Mouse (Mus musculus) layer of hippocampus, postnatal 36 days (tissue): ENCODE measurements around the gene Tprkb. TPM values are rescaled to one million over a fixed set of nuclear protein-coding genes. Genes with fewer than 3 reads are reported as not detected.
A peak's percentile ranks its signal among the peaks of the same experiment; 100 is the strongest.
"Not testable (repeated sequence)": the region's sequence is repeated elsewhere in the genome, so short reads cannot be mapped to it uniquely, and the experiment has no call there.

Experiments used
- DNase-seq, 2 experiments: peaks; one replicate each; pipeline ENCODE4 v3.0.0; 2022
- total RNA-seq, 2 experiments: library from RNA; stranded (reverse); gene quantifications; 2 replicates each; pipeline ENCODE4 v1.2.3; 2021

Gene Tprkb
- 10 to 100 TPM; 77.8 to 88.5 TPM for total RNA-seq

DNA sequence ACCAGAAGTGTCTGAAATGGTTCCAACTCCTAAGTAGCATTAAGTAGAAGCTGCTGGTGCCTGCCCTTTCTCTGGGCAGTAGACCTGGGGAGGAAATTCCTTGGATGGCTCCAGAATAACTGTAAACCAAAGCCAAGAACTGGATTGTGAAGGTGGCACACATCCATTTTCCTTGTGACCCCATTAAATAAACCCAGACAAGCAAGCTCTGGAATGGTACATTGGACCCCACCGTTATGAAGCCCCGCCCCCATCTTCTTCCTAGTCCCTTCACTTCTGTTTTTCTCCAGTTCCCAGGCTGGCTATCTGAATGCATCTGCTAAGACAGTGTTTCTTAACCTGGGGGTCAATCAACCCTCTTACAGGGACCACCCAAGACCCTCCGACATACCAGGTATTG is at the start of gene Tprkb:
Gene Tprkb (plus strand): TSS at position 279 of the 400 bp plus-strand sequence.
- DNase-seq: no peak

- DNase-seq: no peak
Observed at GRCm38 (mm10) chr6:85862565-85862964, 49.1 kb upstream of the Tprkb start.

- DNase-seq: no peak
Observed at GRCm38 (mm10) chr6:85863136-85863535, 48.5 kb upstream of the Tprkb start.

DNA sequence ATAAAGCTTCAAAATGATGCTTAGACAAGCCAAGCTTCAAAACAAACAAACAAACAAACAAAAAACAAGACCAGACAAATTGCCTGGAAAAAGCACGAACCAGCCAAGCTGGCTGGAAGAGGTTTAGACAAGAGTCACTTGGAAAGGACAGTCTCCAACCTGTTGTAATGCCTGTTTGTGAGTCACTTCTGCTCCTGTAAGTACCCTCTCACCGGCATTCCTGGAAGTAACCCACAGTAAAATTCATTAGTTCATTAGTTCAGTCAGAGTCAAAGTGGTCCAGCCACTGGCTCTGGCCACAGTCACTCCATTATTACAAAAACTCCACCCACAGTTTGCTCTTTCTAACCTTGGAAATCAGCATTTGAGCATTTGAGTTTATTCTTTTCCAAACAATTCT is 47.8 kb upstream of the Tprkb start:
- no peak for DNase-seq

DNA sequence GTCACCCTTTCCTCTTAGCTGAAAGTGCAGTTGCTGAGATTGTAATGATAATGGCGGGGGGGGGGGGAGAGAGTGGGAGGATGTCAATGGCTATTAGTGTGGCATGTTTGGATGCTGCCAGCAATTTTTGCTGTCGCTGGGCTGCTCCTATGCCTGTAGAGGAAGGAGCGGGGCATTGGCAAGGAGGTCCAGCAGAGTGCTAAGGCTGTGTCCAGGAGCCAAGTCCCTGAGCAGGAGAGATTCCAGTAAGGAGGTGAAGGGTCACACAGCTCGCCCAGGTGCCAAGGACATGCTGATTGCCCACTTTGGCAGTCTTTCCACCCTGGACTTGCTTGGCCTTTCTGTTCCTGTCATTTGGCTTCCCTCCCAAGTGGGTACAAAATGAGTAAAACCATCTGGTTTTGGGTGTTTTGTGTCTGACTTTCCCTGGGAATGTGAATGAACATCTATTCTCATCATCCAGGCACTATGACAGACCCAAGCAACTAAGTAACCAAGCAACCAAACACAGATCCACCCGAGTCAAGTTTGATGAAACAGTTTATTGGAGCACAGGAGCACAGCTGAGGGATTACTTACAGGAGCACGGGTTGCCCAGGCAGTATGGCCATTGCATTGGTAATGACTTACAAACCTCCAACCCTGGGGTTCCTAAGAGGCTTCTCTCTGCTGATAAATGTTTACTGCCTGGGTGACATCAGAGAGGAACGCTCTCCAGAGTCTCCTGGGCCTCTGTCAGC is 46.6 kb upstream of the Tprkb start:
- DNase-seq: peak; percentile 40 to 51

DNA sequence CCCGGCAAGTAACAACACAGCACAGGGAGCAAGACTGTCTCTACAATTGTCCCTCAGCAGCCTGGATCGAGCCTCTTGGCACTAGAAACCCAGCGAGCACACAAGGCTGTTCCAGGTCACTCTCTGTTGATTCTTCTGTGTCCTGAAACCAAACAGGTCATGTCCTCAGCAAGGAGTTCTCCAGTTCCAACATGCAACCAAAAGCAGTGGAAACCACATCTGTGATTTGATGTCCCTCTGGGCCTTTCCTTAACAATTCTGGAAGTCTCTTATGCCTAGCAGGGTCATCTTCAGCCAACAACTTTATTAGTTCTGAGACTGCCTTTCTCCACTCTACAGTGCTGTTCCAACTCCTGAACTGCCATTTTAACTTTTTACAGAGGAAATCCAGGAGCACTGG is 45.5 kb upstream of the Tprkb start:
- DNase-seq: not testable (repeated sequence)

DNA sequence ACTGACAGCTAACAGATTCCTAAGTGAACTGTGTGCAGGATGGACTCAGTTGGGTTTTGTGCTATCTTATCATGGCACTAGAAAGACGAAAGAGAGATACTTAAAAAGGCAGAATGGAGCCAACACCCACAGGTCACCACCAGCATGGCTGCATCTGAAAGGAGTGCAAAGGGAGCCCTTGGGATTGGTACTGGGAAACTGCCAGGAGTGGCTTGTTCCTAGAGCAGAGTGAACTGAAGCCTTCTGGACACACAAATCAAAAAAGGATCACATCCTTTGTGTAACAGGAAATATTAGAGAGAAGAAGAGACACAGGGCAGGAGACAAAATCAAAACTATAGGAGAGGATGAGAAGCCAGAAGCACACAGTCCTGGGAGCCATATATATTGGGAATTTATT is 44.7 kb upstream of the Tprkb start:
- DNase-seq: not testable (repeated sequence)

GRCm38 (mm10) chr6:85867726-85868690 is 43.7 kb upstream of the Tprkb start:
- no peak for DNase-seq

DNA sequence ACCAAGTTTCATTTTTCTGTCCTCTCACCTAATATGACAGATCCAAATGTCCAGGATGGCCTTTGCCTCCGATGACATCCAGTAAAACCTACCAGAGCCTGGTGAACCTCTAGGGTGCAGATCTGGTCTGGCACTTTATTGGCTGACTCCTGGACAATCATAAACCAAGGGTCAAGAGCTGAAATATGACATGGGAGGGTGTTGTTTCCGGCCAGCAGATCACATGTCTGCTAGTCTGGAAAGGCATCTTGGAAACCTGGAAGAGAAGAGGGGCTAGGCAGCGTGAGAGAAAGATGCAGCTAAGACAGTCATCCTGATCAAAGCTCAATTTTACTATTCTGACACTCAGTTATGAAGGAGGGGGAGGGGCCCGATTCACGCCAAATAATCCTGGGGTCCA is 42.7 kb upstream of the Tprkb start, which contains the start of gene Nat8f2:
Gene Nat8f2 (minus strand): TSS at position 153 of the 400 bp plus-strand sequence.
- DNase-seq: not testable (repeated sequence)

- not testable (repeated sequence) for DNase-seq
Observed at GRCm38 (mm10) chr6:85883246-85883645, 28.4 kb upstream of the Tprkb start.

DNA sequence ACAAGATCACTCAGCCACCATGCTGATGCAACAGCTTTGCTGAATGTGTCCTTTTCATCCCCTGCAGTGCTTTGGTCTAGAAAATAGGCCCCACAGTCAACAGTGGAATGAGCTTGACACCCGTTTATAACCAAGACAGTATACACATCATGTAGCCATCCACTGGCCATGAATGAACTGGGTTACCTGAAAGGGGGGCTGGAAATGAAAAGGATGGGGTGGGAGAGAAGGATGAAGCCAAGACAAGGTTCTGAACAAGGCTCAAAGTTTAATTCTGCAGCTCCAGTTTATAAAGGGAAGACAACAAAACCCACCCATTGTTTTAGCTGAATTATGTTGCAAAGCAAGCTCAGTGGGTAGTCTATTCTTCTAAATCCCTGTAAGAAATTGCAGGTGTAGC is 27.4 kb upstream of the Tprkb start:
- no peak for DNase-seq

DNA sequence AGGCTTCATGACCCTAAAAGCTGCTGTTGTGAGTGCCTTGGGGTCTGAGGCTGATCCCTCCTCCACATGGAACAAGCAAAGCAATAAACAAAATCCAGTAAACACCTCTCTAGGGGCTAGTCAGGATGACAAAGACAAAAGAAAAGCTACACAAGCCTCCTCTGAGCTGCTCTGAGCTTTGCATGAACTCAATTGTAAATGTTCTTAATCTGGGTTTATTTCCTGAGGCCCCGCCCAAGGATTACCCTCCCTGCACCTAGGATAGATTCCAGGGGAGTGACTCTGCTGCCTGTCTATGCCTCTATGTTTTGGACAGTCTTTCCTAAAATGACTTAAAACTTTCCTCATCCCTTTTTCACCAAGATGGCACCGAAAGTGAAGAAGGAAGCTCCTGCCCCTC is 22.7 kb upstream of the Tprkb start:
- no peak for DNase-seq

DNA sequence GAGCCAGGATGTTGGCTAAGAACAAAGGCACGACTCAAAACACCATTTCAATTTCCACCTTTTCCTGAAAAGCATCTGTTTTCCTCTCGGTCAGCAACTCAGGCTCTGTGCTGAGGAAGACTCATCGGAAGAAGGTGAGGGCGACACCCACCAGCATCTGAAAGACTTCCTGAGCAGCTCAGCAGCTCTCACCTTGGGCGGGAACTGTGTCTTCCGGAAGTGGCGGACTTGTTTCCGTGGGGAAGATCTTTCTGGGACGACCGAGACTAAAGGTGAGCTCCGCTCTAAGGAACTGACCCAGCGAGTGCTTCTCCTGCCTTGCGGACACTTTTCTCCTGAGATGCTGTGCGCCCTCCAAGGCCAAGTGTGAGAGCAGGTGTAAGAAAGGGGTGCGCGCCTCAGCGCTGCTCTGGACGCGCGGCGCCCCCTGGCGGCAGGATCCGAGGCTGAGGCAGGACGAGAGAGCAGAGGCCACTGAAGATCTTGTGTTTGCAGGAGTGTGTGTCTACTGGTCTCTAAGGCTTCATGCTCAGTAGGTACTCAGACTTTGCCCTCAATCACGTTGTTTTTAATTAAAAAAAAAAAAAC is 16.5 kb upstream of the Tprkb start:
- DNase-seq: peak in 1 of 2 experiments; percentile 26

DNA sequence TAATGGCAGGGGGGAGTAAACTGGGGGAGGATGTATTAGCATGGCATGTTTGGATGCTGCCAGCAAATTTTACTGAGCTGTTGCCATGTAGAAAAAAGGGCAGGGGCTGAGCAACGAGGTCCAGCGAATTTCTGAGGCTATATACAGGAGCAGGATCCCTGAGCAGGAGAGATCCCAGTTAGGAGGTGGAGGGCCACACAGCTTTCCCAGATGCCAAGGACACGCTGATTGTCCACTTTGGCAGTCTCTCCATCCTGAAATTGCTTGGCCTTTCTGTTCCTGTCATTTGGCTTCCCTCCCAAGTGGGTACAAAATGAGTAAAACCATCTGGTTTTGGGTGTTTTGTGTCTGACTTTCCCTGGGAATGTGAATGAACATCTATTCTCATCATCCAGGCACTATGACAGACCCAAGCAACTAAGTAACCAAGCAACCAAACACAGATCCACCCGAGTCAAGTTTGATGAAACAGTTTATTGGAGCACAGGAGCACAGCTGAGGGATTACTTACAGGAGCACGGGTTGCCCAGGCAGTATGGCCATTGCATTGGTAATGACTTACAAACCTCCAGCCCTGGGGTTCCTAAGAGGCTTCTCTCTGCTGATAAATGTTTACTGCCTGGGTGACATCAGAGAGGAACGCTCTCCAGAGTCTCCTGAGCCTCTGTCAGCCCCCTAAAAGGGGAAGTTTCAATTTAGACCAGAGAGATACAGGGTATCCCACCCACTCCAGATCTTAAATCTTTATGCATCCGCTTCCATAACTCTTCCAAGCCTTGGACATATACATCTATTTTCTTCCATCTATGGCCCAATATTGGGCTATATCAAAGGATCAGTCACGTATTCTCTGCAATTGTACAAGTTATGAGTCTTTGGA is 12.8 kb upstream of the Tprkb start:
- DNase-seq: peak; percentile 21 to 24

GRCm38 (mm10) chr6:85902303-85902702 is 9.4 kb upstream of the Tprkb start:
- DNase-seq: no peak

GRCm38 (mm10) chr6:85904642-85905061 is 7.0 kb upstream of the Tprkb start, which contains the start of gene Nat8f4:
Gene Nat8f4, minus strand, starts transcription at chr6:85904884.
- DNase-seq: peak; percentile 81

GRCm38 (mm10) chr6:85906911-85907351 is 4.7 kb upstream of the Tprkb start:
- peak; percentile 67 to 74 for DNase-seq

GRCm38 (mm10) chr6:85908341-85908740 is 3.3 kb upstream of the Tprkb start:
- no peak for DNase-seq

DNA sequence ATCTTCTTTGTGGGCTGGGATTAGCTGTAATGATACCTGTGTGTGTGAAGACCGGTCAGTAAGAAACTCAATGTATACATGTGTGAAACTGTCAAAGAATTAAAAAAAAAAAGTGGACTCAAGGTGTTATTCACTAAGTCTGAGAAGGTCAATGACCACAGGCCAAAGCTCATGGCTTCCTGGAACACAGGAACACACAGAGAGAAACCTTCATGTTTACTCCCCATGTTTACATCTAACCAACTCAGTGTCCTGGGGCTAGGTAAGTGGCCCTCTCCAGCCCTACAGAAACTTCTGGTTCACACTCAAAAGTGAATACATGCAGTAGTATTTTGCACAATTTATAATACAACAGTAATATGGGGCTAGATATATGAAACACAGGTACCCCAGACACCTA is 2.0 kb upstream of the Tprkb start:
- no peak for DNase-seq

- peak in 1 of 2 experiments; percentile 20 for DNase-seq
Observed at GRCm38 (mm10) chr6:85915141-85915538, 3.5 kb downstream of the Tprkb start.
